Mouse (Mus musculus): Measurements from ENCODE around the gene Zc3h14. TPM values are rescaled to one million over a fixed set of nuclear protein-coding genes. Genes with fewer than 3 reads are reported as not detected.
A peak's percentile ranks its signal among the peaks of the same experiment; 100 is the strongest.

Zc3h14 gene
- polyA plus RNA-seq (2014; fragmentation: Nextera tagmentation; extraction: Ambion mirVana): 99.9 and 102 TPM in 2 replicates

DNA sequence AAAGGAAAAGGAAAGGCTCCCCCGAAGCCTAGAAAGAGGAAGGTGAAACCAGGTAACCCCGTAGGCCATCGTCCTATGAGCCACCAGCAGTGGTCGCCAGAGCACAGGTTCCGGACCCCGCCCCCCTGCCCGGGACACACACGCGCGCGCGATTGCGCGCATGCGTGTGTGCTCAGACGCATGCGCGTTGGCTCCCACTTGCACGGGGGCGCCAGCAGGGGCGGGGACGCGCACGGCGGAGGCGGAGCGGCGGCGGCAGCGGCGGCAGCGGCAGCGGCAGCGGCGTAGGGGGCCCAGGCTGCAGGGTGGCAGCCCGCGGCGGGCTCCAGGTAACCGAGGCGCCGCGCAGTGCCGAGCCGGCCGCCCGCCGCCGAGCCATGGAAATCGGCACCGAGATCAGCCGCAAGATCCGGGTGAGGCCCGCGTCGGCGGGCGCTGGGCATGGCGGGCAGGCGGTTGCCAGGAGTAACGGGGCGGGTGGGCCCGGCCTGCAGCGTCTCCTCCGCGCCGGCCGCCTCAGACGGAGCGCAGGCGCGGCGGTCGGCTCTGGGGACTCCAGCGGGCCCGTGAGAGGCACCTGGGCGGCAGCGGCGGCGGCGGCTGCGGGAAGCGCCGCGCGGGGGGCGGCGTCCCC, at the start of gene Zc3h14:
Gene Zc3h14, plus strand, starts transcription at position 219 of the 634 bp plus-strand sequence.
- peak within 1 kb of the TSS; percentile 60 to 92 for H3K4me3 ChIP-seq (ENCODE audit: control insufficient read depth in 1 of 2, insufficient read depth in 1 of 2, low read depth in 1 of 2, low read length in 2 of 2)
- H3K4me1 ChIP-seq (ENCODE audit: control insufficient read depth in 2 of 2, insufficient read depth in 2 of 2, low read length in 2 of 2): peaks cover 3 to 24% of the 10 kb centered on the region in 2 experiments; a peak in 2 of 4 replicates
- peak within 1 kb of the TSS; percentile 96 for H3K9ac ChIP-seq (ENCODE audit: low read length)
- no peaks in the 10 kb centered on the region for H3K27me3 ChIP-seq (ENCODE audit: control insufficient read depth, insufficient read depth, low read length)
- H3K4me2 ChIP-seq (ENCODE audit: low read length): peak within 1 kb of the TSS; percentile 81
- no peaks in the 10 kb centered on the region for H3K9me3 ChIP-seq (ENCODE audit: control insufficient read depth, low read length)
- 0 out of 2 replicates have a peak, but pooled peaks cover 16% of the 10 kb centered on the region for H3K36me3 ChIP-seq (ENCODE audit: control insufficient read depth, insufficient read depth, low read length)
- WGBS: 0% methylated on average over 85 of the region's 87 CpGs
- H3K27ac ChIP-seq (replicated peaks in 1 of 2; ENCODE audit: control insufficient read depth in 1 of 2, insufficient read depth in 1 of 2, low read depth in 2 of 2, low read length in 2 of 2): peak within 1 kb of the TSS; percentile 25 to 89
- ATAC-seq (ENCODE audit: insufficient number of reproducible peaks, insufficient read depth, low FRiP score, low read depth): peak; percentile 90

DNA sequence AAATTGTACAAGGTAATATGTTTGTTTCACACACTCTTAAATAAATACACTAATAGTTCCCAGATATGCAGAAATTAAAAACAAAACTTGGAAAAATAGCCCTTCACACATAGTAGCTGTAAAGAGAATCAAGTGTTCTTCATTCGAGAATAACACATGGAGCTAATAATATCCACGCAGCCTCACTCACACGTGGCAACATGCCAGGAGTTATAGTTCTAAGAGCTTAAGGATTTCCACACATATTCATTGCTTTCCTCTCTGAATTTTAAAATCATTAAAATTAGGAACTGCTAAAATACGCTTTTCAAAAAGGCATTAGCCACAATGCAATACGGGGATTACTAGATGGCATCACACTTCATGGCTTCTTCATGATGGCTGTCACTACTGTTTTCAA, 49.6 kb upstream of the Zc3h14 start:
- no peak for ATAC-seq (ENCODE audit: insufficient number of reproducible peaks, insufficient read depth, low FRiP score, low read depth)
- H3K36me3 ChIP-seq (ENCODE audit: control insufficient read depth, insufficient read depth, low read length): peaks cover 83% of the 10 kb centered on the region
- H3K27me3 ChIP-seq (ENCODE audit: control insufficient read depth, insufficient read depth, low read length): no peaks in the 10 kb centered on the region
- no peak overlapping the region for H3K27ac ChIP-seq (replicated peaks in 1 of 2; ENCODE audit: control insufficient read depth in 1 of 2, insufficient read depth in 1 of 2, low read depth in 2 of 2, low read length in 2 of 2)
- H3K4me1 ChIP-seq (ENCODE audit: control insufficient read depth in 2 of 2, insufficient read depth in 2 of 2, low read length in 2 of 2): peaks cover 0 to 7% of the 10 kb centered on the region in 2 experiments; a peak in 1 of 4 replicates
- no peaks in the 10 kb centered on the region for H3K9me3 ChIP-seq (ENCODE audit: control insufficient read depth, low read length)
- H3K4me3 ChIP-seq (ENCODE audit: control insufficient read depth in 1 of 2, insufficient read depth in 1 of 2, low read depth in 1 of 2, low read length in 2 of 2): no peak overlapping the region
- 49% methylated on average over 5 of the region's 5 CpGs for WGBS
- H3K4me2 ChIP-seq (ENCODE audit: low read length): no peak overlapping the region
- 0 out of 2 replicates have a peak overlapping the region, but pooled peaks have one; percentile 8 for H3K9ac ChIP-seq (ENCODE audit: low read length)

DNA sequence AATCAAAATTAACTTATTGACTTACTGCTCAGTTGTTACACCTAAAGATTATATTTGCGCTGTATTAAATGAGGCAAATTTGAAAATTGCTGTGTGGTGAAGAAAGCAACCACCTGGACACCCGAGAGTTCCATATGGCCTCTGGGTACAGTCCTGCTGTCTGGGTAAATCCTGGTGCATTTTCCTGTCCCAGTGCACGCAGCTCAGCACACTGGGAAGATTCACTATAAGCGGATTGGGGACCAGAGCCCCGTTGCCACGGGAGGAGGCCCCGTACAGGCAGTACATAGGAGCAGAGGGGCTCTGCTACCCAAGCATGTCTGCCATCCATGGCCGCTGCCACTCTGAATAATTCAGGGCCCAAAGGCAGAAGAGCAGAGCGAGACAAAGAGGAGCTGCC, 45.2 kb upstream of the Zc3h14 start:
- peaks cover 71% of the 10 kb centered on the region for H3K36me3 ChIP-seq (ENCODE audit: control insufficient read depth, insufficient read depth, low read length)
- ATAC-seq (ENCODE audit: insufficient number of reproducible peaks, insufficient read depth, low FRiP score, low read depth): no peak
- no peak overlapping the region for H3K4me3 ChIP-seq (ENCODE audit: control insufficient read depth in 1 of 2, insufficient read depth in 1 of 2, low read depth in 1 of 2, low read length in 2 of 2)
- H3K9me3 ChIP-seq (ENCODE audit: control insufficient read depth, low read length): no peaks in the 10 kb centered on the region
- peaks cover 0 to 7% of the 10 kb centered on the region in 2 experiments; a peak in 1 of 4 replicates for H3K4me1 ChIP-seq (ENCODE audit: control insufficient read depth in 2 of 2, insufficient read depth in 2 of 2, low read length in 2 of 2)
- H3K27ac ChIP-seq (replicated peaks in 1 of 2; ENCODE audit: control insufficient read depth in 1 of 2, insufficient read depth in 1 of 2, low read depth in 2 of 2, low read length in 2 of 2): no peak overlapping the region
- H3K9ac ChIP-seq (ENCODE audit: low read length): no peak overlapping the region
- no peak overlapping the region for H3K4me2 ChIP-seq (ENCODE audit: low read length)
- H3K27me3 ChIP-seq (ENCODE audit: control insufficient read depth, insufficient read depth, low read length): no peaks in the 10 kb centered on the region
- WGBS: 90% methylated on average over 9 of the region's 9 CpGs

GRCm38 (mm10) chr12:98703554-98703953, 43.2 kb upstream of the Zc3h14 start:
- H3K4me1 ChIP-seq (ENCODE audit: control insufficient read depth in 2 of 2, insufficient read depth in 2 of 2, low read length in 2 of 2): no peaks in the 10 kb centered on the region
- no peak for ATAC-seq (ENCODE audit: insufficient number of reproducible peaks, insufficient read depth, low FRiP score, low read depth)
- no peak overlapping the region for H3K27ac ChIP-seq (replicated peaks in 1 of 2; ENCODE audit: control insufficient read depth in 1 of 2, insufficient read depth in 1 of 2, low read depth in 2 of 2, low read length in 2 of 2)
- no peaks in the 10 kb centered on the region for H3K9me3 ChIP-seq (ENCODE audit: control insufficient read depth, low read length)
- H3K4me3 ChIP-seq (ENCODE audit: control insufficient read depth in 1 of 2, insufficient read depth in 1 of 2, low read depth in 1 of 2, low read length in 2 of 2): no peak overlapping the region
- H3K36me3 ChIP-seq (ENCODE audit: control insufficient read depth, insufficient read depth, low read length): peaks cover 67% of the 10 kb centered on the region
- H3K27me3 ChIP-seq (ENCODE audit: control insufficient read depth, insufficient read depth, low read length): no peaks in the 10 kb centered on the region
- no peak overlapping the region for H3K9ac ChIP-seq (ENCODE audit: low read length)
- WGBS: 76% methylated on average over 2 of the region's 2 CpGs
- no peak overlapping the region for H3K4me2 ChIP-seq (ENCODE audit: low read length)

DNA sequence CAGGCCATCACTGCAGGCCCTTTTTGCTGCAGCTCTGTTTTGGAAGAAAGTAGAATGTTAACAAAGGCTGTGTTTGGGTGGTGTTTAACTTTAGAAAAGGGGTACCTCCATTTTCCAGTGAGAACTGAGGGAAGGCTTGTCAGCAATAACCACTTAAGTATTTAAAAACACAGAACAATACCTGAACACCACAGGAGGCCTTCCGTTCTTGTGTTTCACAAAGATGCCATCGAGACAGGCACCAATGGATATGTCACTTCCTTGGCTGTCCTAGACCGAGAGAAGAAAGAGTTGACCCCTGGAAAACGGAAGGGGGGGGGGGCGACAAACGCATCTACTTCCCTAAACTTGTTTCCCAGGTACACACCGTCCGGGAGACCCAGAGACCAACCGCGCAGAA, 42.8 kb upstream of the Zc3h14 start:
- Histone ChIP-seq H3K9ac (ENCODE audit: low read length) (no peak overlapping the region), H3K4me1 (ENCODE audit: control insufficient read depth in 2 of 2, insufficient read depth in 2 of 2, low read length in 2 of 2) (no peaks in the 10 kb centered on the region), H3K9me3 (ENCODE audit: control insufficient read depth, low read length) (no peaks in the 10 kb centered on the region), H3K27ac (replicated peaks in 1 of 2; ENCODE audit: control insufficient read depth in 1 of 2, insufficient read depth in 1 of 2, low read depth in 2 of 2, low read length in 2 of 2) (no peak overlapping the region), H3K36me3 (ENCODE audit: control insufficient read depth, insufficient read depth, low read length) (peaks cover 67% of the 10 kb centered on the region), H3K27me3 (ENCODE audit: control insufficient read depth, insufficient read depth, low read length) (no peaks in the 10 kb centered on the region), H3K4me3 (ENCODE audit: control insufficient read depth in 1 of 2, insufficient read depth in 1 of 2, low read depth in 1 of 2, low read length in 2 of 2) (no peak overlapping the region), H3K4me2 (ENCODE audit: low read length) (no peak overlapping the region)
- 85% methylated on average over 10 of the region's 10 CpGs for WGBS
- no peak for ATAC-seq (ENCODE audit: insufficient number of reproducible peaks, insufficient read depth, low FRiP score, low read depth)

GRCm38 (mm10) chr12:98712819-98713218, 33.9 kb upstream of the Zc3h14 start:
- no peak overlapping the region for H3K4me3 ChIP-seq (ENCODE audit: control insufficient read depth in 1 of 2, insufficient read depth in 1 of 2, low read depth in 1 of 2, low read length in 2 of 2)
- peaks cover 25% of the 10 kb centered on the region for H3K36me3 ChIP-seq (ENCODE audit: control insufficient read depth, insufficient read depth, low read length)
- H3K27me3 ChIP-seq (ENCODE audit: control insufficient read depth, insufficient read depth, low read length): no peaks in the 10 kb centered on the region
- H3K27ac ChIP-seq (replicated peaks in 1 of 2; ENCODE audit: control insufficient read depth in 1 of 2, insufficient read depth in 1 of 2, low read depth in 2 of 2, low read length in 2 of 2): no peak overlapping the region
- H3K9me3 ChIP-seq (ENCODE audit: control insufficient read depth, low read length): no peaks in the 10 kb centered on the region
- H3K4me2 ChIP-seq (ENCODE audit: low read length): no peak overlapping the region
- H3K9ac ChIP-seq (ENCODE audit: low read length): no peak overlapping the region
- no peak for ATAC-seq (ENCODE audit: insufficient number of reproducible peaks, insufficient read depth, low FRiP score, low read depth)
- 70% methylated on average over 6 of the region's 6 CpGs for WGBS
- H3K4me1 ChIP-seq (ENCODE audit: control insufficient read depth in 2 of 2, insufficient read depth in 2 of 2, low read length in 2 of 2): peaks cover 18 to 30% of the 10 kb centered on the region in 2 experiments

GRCm38 (mm10) chr12:98713621-98714103, 33.1 kb upstream of the Zc3h14 start:
- WGBS: 22% methylated on average over 7 of the region's 7 CpGs
- Histone ChIP-seq H3K27me3 (ENCODE audit: control insufficient read depth, insufficient read depth, low read length) (no peaks in the 10 kb centered on the region), H3K9ac (ENCODE audit: low read length) (no peak overlapping the region), H3K4me2 (ENCODE audit: low read length) (no peak overlapping the region), H3K27ac (replicated peaks in 1 of 2; ENCODE audit: control insufficient read depth in 1 of 2, insufficient read depth in 1 of 2, low read depth in 2 of 2, low read length in 2 of 2) (0 out of 4 replicates have a peak overlapping the region, but pooled peaks of 1 of the 2 experiments have one; percentile 26), H3K4me3 (ENCODE audit: control insufficient read depth in 1 of 2, insufficient read depth in 1 of 2, low read depth in 1 of 2, low read length in 2 of 2) (no peak overlapping the region), H3K9me3 (ENCODE audit: control insufficient read depth, low read length) (no peaks in the 10 kb centered on the region), H3K4me1 (ENCODE audit: control insufficient read depth in 2 of 2, insufficient read depth in 2 of 2, low read length in 2 of 2) (peaks cover 18 to 30% of the 10 kb centered on the region in 2 experiments), H3K36me3 (ENCODE audit: control insufficient read depth, insufficient read depth, low read length) (peaks cover 19% of the 10 kb centered on the region)
- no peak for ATAC-seq (ENCODE audit: insufficient number of reproducible peaks, insufficient read depth, low FRiP score, low read depth)

Data from heart, embryonic 14.5 days (tissue).